Mouse (Mus musculus) cerebellum, adult 18-20 months (tissue): Measurements from ENCODE around the gene Smap2.
"Not testable (repeated sequence)": the region's sequence is repeated elsewhere in the genome, so short reads cannot be mapped to it uniquely, and the experiment has no call there.

Source experiments
- DNase-seq, 2 experiments: peaks; one replicate each; pipeline ENCODE4 v3.0.0; 2021

The Smap2 gene

DNA sequence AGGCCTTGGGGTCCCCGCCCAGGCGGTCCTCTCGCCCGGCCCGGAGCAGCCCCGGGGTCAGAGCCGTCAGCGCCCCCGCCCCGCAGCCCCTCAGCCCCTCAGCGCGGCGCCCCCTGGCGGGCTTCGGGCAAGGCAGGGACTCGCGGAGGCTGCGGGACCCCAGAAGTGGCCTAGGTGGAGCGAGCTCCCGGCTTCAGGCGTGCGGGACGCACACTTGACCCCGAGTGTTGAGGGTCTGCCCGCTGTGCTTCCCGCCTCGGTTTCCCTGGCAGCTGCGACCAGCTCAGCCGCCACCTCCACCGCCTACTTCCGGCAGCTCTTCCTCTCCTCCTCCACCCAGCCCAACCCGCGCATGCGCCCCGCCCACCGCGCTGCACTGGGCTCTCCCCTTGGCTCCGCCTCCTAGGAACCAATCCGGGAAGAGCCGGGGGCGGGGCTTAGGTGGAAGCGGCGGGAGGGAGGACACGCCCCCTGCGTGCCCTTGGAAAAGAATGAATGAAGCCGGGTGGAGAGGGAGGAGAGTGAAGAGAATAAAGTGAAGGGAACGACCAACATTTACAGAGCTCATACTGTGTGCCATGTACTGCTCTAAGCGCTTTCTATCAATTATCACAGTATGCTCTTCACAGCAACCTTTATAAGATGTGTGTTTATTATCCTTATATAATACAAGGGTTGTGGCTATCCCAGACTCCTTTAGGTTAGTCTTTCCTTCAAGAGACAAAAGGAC, at the start of gene Smap2:
TSS of gene Smap2 (minus strand) at position 320 of the 730 bp plus-strand sequence.
- peak; percentile 99 to 100 for DNase-seq

DNA sequence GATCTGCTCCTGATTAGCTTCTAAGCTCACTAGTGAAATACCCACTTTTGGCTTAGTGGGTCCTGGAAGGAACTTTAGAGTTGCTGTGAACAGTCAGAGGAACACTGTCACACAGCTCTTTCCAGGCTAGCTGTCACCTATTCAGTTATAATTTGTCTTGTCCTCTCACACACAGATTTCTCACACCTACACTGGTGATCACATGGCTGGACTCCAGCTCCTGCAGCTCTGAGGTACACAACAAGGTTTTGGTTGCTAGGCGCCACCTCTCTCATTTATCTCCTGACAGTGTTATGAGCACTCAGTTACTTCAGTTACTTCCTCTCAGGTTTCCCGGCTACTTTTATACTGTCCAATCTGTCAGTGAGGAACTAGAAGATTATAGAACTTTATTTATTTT, 48.3 kb upstream of the Smap2 start:
- DNase-seq, result no peak

DNA sequence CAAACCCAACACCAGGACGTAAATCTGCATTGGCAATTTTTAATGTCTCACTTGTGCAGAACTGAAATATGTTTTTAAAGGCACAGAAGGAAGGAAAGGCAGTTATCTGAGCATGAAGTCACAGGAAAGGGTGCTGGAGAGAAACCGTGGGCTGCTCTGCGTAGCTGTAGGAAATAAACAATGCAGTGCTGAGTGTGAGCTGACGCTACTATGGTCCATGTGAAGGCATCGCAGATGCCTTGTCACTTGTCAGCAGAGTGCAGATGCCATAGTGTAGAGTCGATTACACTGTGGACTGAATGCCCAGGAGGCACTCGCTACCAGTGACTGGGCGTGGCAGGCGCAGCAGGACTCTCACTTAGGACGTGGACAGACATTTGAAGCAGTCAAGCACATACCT, 42.2 kb upstream of the Smap2 start:
- not testable (repeated sequence) for DNase-seq

DNA sequence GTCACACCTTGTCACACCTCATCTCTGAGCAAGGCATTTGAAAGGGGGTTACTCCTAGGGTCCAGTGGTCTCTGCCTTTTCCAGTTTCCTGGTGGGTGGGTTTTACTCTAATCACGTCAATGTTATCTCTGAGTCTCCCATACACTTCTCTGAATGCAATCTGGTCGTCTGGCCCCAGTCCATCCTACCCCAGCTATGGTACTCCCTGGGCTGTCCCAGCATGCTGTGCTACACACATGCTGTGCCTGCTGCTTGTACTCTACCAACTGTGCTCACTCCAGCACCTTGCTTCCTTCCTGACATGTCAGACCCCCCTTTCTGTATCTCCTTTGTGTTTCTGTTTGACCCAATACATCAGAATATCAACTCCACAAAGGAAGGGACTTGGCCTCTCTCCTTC, 40.0 kb upstream of the Smap2 start:
- DNase-seq, result no peak

DNA sequence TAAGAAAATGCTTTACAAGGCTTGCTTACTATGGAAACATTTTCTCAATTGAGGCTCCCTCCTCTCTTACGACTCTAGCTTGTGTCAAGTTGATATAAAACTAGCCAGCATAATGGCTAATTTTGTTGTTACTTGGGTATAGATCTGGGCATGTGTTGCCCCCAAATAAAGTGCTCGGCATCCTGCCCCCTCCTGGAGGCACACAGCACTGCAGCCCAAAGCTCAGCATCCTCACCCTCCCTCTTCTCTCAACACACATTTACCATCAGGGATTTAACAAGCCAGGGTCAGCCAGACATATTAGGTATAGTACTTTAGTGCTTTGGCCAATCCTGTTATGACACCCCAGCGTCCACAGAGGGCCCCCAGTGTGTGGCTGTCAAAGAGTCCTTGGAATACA, 39.3 kb upstream of the Smap2 start:
- peak in 1 of 2 experiments; percentile 44 for DNase-seq

DNA sequence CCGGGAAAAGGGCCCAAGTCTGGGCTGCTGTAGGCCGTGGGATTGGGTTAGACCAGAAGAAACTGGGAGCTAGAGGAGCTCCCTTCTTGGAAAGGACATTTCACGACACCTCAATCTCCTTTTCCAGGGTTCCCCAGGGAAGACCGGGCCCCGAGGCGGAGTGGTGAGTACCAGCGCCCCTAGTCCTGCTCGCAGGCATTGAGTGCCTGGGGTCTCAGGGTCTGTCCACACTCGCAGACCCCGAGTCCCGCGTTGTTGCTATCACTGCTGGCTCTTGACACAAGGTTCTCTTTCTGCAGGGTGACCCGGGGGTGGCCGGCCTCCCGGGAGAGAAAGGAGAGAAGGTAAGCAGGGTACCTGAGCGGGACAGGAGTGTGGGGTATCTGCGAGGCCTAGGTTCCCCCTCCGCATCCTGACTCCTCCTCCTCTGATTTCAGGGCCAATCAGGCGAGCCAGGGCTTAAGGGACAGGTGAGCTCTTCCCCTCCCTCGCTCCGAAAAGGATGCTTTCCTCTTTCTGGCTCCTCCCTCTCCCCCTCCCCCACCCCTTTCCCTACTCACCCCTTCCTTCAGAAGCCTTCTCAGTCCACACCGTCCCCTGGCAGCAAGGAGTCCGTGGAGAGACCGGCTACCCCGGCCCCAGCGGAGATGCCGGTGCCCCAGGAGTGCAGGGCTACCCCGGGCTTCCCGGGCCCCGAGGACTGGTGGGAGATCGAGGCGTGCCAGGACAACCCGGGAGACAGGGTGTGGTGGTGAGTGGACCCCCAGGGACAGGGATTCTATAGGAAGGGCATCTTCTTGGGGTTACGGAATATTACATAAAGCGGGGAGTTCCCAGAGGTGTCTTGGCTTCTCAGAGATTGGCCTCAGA, 35.6 kb upstream of the Smap2 start:
- DNase-seq, result peak; percentile 64 to 79

DNA sequence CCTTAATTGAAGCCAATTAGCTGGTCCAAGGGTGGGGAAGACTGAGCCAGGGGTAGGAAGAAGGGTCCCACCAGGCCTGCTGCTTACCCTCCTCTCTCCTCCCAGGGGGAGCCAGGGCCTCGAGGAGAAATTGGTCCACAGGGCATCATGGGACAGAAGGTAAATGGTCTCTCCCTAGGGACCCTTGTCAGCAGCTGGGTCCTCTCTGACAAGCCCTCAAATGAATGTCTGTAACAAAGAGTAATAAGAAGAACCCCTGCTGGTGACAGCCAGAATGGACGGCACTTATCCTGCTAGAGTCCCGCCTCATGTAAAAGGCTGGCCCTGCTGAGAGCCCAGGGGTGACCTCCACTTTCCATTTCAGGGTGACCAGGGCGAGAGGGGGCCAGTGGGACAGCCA, 34.8 kb upstream of the Smap2 start:
- no peak for DNase-seq

DNA sequence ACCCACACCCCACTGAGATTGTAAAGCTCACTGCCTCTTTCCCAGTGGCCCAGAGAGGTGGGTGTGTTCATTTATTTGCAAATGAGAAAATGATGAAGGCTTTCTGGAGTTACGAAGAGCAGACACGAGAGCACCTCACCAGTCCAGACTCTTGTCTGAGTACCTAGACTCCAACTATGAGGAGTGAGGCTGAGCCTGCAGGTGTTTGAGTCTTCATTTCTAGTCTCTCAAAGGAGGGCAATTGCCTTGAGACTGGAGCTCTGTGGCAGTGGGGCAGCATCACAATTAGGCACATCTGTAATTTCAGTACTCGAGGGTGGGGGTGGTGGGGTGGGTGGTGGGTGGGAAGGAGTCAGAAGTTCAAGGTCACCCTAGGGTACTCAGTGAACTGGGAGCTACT, 25.9 kb upstream of the Smap2 start:
- no peak for DNase-seq

DNA sequence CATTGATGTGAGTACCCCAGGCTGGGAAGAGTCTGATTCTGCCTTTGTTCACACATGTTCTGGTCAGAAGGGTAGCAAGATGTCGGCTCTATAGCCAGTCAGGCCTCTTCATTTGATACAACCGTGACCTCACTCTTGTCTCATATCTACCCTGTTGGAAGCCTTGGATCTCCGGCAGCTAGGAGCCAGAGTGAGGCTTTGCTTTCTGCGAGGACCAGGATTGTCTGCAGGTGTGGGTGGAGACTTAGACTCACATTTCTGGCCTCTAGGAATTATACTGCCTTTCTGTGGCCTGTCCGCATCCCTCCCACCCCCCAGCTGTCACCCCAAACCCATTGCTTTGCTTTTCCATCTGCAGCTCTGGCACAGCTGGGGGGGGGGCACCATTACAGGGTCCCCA, 25.4 kb upstream of the Smap2 start:
- no peak for DNase-seq

DNA sequence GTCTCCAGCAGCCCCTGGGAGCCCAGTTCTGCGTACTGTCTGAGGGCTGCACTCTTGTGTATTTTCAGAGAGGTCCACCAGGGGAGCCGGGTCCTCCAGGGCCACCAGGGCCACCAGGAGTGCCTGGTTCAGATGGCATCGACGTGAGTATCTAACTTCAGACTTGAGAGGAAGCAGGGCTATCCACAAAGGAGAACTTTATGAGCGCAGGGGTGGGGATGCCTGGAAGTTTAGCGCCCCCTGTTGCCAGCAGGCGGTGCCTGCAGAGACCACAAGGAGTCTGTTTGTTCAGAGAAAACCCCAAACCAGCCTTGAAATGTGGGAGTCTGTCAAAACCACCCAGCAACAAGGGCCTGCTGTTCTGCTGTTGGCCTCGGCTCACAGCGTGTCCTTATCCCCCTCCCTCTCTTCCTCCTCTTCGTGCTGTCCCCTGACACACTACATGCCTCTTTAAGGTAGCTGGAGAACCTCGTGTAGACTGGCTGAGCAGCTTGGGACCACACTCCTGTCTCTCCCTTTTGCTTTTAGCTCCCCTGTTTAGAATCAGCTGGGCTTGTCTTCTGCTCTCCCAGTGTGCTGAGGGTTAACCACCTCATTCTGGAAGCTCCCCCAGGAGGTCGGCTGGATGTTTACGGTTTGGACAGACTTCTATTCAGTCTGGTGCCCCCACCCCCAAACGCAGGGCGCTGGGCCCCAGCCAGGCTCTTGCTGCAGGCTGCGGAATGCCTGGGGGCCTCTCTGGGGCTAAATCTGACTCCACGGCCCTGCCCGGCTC, 24.0 kb upstream of the Smap2 start:
- DNase-seq, result peak; percentile 62 to 75

DNA sequence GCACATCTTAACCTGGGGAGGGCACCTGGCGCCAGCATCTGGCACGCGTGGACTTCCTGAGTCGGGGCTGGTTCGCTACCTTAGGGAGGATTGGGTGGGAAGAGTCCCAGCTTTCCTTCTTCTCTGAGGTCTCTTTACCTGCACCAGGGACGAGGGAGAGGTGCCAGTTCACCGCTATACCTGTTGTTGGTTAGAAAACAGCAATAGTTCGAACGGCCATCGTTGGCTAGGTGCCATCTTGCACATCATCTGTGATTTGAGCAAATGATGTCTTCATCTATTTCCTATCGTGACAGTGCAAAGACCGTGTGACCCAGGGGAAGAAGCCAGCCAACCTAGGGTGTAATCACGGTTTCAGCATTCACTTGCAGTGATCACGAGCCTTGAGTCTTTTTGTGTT, 23.3 kb upstream of the Smap2 start:
- DNase-seq, result no peak

DNA sequence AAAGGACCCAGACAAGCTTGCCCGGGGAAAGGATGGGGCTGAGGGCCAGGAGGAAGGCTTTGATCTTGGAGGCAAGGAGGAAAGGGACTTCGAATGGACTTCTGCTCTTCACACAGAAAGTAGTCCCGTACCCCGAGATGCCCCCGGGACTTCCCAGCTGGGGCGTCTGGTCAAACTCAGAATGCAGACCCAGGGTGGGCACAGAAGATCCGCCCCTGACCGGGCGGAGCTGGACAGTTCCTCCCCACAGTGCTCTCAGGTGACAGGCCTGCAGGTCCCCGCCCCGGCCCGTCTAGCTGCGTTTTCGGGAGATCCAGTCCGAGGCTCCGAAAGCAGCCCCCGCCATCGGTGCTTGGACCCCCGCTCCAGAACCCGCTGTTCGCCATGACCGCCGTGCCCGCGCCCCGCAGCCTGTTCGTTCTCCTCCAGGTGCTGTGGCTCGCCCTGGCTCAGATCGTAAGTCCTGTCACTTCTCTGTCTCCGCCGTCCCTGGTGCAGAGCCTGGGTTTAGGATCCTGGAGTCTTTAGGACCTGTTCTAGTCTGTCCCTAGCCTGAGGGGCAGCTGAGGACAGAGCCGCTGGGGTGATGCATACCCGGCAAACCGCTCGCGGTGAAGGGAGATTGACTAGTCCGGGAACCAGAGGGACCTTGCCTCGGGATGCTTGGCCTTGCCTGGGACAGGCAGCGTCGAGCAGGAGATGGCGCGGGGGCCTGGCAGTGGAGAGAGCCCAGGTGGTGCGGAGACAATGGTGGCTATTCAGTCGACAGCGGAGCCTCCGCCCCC, 22.5 kb upstream of the Smap2 start, which contains the start of gene Col9a2:
TSS of gene Col9a2 (plus strand) at position 55 of the 785 bp plus-strand sequence.
- peak in 1 of 2 experiments; percentile 39 for DNase-seq

DNA sequence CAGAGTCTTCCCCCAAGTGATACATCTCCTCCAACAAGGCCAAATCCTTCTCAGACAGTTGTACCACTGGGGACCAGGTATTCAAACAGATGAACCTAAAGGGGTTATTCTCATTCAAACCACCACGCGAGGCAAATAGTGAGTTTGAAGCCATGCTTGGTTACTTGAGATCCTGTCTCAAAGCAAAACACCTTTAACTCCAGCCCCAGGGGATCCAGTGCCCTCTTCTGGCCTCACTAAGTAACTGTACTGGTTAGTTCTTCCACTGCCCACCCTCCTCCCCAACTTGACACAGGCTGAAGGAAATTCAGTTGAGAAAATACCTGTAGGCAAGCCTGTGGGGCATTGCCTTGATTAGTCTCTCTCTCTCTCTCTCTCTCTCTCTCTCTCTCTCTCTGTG, 16.0 kb upstream of the Smap2 start:
- no peak for DNase-seq

DNA sequence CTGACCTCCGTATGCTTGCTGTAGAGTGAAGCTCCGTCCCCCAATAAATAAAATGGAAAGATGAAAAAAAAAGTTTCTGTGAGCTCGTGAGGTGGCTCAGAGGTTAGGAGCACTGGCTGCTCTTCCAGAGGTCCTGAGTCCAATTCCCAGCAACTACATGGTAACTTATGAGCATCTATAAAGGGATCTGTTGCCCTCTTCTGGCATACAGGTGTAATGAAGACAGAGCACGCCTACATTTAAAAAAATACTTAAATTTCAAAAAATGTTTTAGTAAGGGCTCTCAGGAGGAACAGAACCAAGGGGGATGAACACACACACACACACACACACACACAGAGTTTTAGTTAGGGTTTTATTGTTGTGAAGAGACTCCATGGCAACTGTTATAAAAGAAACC, 14.4 kb upstream of the Smap2 start:
- DNase-seq, result no peak

DNA sequence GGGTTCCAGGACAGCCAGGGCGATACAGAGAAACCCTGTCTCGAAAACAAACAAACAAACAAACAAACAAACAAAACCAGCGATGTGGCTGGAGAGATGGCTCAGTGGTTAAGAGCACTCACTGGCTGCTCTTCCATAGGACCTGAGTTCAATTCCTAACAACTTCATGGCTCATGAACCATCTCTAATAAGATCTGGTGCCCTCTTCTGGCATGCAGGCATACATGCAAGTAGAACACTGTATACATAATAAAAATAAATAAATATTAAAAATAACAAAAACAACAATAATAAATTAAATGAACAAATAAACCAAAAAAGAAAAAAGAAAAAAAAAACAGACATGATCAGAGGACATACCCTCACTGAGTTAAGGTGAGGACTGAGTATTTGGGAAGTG, 12.6 kb upstream of the Smap2 start:
- no peak for DNase-seq

DNA sequence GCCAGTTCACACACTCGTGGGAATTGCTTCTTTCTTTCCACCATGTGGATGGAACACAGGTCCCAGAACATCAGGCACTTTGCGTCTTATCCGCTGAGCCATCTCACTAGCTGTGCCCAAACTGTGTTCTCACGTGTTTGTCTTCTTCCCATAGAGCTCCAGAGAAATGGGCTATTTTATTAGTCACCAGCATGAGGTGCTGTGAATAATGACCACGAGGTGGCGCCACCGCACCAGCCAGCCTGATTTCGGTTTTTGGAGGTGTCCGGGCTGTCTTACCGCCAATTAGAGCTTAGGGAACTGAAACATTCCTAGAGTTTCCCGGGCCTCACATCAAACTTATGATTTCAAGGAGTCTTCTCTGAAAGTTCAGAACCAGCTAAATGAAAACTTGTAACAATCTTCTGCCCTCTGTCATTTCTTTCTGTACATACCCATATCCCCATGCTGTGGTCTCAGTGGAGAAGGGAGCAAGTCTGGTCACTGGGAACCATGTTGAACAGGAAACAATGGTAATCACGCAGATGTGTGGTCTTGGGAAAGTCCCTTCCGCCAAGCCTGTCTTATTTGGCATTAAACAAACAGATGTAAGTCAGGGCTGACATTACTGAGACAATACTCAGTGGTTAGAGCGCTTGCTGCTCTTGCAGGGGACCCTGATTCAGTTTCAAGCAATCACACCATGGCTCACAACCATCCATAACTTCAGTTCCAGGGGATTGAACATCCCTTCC, 11.8 kb upstream of the Smap2 start:
- DNase-seq, result peak; percentile 37 to 52

DNA sequence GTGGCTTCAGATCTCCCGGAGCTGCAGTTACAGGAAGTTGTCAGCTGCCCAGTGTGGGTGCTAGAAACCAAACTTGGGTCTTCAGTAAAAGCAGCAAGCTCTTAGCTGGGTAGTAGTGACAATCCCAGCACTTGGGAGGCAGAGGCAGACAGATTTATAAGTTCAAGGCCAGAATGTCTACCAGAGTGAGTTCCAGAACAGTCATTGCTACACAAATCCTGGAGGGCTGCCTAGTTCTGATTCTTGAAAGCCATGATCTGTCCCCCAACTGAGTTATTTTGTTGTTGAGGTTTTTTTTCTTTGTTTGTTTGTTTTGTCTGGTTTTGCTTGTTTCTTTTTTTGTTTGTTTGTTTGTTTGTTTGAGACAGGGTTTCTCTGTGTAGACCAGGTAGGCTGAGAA, 11.1 kb upstream of the Smap2 start:
- no peak for DNase-seq

DNA sequence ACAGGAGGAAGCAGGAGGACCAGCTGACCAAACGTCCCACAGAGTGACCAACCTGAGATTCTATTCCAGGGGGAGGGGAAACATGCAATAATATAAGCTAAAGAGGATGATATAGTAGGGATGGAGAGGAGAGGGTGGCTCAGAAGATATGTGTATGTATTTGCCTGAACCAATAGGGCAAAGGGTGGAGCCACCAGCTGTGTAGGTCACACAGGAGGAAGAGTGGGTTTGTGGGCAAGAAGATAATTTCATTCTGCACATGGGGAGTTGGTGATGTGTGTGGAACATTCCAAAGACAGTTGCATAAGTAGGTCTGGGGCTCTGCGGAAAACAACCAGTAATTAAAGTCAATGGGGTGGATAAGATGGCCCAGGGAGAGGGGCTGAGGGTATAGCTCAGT, 8.6 kb upstream of the Smap2 start:
- no peak for DNase-seq

DNA sequence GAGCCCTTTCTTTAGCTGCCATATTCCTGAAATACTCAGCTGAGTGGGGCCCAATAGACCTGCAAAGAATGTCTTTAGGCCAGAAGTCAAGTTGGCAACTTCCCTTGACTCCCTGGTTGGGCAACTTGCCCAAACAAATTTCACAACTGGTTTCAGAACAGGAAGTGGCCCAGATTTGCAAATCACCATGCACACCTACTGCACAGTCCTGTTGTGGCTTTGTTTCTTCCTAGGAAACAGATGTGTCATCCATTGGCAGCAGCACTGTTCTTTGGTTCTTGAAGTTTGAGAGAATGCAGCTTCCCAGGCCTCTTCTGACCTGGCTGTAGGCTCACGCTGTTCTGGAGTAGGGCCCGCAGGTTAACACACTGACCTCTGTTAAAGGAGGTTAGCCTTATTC, 6.9 kb upstream of the Smap2 start:
- no peak for DNase-seq

DNA sequence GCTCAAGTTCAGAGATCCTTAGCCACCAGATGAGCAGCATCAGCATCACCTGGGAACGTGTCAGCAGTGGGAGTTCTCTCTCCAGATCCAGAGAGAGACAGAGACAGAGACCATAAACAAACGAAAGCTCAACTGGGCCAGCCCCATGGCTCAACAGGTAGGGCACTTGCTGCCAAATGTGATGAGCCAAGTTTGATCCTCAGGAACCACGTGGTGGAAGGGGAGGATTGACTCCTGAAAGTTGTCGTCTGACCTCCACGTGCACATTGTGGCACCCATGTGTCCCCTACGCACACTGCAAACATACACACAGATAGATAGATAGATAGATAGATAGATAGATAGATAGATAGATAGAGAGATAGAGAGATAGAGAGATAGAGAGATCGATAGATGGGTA, 6.4 kb upstream of the Smap2 start:
- no peak for DNase-seq

DNA sequence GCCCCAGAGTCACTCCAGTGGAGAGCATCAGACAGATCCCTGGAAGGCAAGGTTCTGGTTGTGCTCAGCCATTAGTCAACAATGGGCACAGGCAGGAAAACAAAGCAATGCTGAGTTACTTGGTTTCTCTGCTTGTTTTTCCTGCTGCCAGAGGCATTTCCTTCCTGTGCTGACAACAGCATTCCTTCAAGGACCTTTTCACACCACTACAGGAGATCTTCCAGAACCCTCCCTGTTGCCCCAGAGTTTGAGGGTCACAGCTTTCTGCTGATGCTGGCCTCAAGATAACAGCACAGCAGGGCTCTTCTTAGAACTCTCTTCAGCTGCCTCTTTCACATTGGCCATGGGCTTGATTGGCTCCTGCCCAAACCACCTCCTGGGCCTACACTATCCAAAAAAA, 4.9 kb upstream of the Smap2 start:
- DNase-seq, result no peak
